Mouse (Mus musculus) stomach, postnatal 0 days (tissue): Measurements from ENCODE around the gene Ern1.

ENCODE experiments used
- CTCF ChIP-seq: IDR thresholded peaks from 2 replicates; pipeline ENCODE4 v1.5.1; 2016; ENCODE audit warnings: antibody characterized with exemption, low read depth, mild to moderate bottlenecking, moderate library complexity
- EP300 ChIP-seq: optimal IDR thresholded peaks from 2 replicates; pipeline ENCODE3; 2016; ENCODE audit warnings: antibody characterized with exemption

DNA sequence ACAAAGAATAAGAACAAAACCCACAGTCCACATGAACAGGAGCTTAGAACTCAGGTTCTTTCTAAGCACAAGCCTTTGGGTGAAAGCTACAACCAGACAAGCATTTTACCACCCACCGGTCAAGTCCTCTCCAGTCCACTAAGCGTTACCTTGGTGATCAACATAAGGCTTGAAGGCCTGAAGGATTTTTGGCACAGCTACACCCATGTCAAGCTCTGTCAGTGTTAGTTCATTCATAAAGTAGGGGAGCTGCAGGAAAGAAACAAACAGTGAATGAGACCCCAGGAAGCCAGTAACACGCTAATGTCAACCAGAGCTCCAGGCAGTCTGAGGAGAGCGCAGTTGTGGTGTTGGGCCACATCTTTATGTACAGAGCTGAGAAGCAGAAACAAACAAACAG is 41.5 kb upstream of the Ern1 start:
- TF ChIP-seq CTCF (no peak), EP300 (no peak)
